Mouse (Mus musculus) intestine, embryonic 14.5 days (tissue): ENCODE measurements around the gene Hes7. TPM values are rescaled to one million over a fixed set of nuclear protein-coding genes. Genes with fewer than 3 reads are reported as not detected.

Experiments used
- ATAC-seq: fragments of 200-750 bp; cut with Nextera tagmentation; replicated peaks from 2 replicates; pipeline ENCODE4 v1.8.0; 2017; ENCODE audit warnings: low read depth, moderate number of reproducible peaks, moderate TSS enrichment, moderate library complexity; ENCODE audit not compliant: low FRiP score, low TSS enrichment
- DNase-seq: peaks from one replicate; pipeline ENCODE4 v3.0.0-alpha.2; 2018; ENCODE audit warnings: low spot score
- H3K27ac ChIP-seq: fragments of 300-500 bp; sonication (generic); 2 replicates; pipeline ENCODE4 v1.5.1; 2014; ENCODE audit warnings: low read depth, mild to moderate bottlenecking, control low read depth
- H3K27me3 ChIP-seq: fragments of 300-500 bp; sonication (generic); replicated peaks from 2 replicates; pipeline ENCODE4 v1.6.1; 2014; ENCODE audit warnings: low read length, control low read depth; ENCODE audit not compliant: control insufficient read depth, insufficient read depth
- H3K36me3 ChIP-seq: fragments of 300-500 bp; sonication (generic); 2 replicates; pipeline ENCODE4 v1.6.1; 2014; ENCODE audit warnings: low read length, control low read depth; ENCODE audit not compliant: control insufficient read depth, insufficient read depth
- H3K4me1 ChIP-seq: fragments of 300-500 bp; sonication (generic); replicated peaks from 2 replicates; pipeline ENCODE4 v1.6.1; 2014; ENCODE audit warnings: low read length, control low read depth, mixed read lengths; ENCODE audit not compliant: control insufficient read depth, insufficient read depth
- H3K4me2 ChIP-seq: fragments of 300-500 bp; sonication (generic); 2 replicates; pipeline ENCODE4 v1.6.1; 2014; ENCODE audit warnings: low read length
- H3K4me3 ChIP-seq: fragments of 300-500 bp; sonication (generic); 2 replicates; pipeline ENCODE4 v1.5.1; 2014; ENCODE audit warnings: low read depth, low read length, control low read depth, mixed read lengths
- H3K9ac ChIP-seq: fragments of 300-500 bp; sonication (generic); 2 replicates; pipeline ENCODE4 v1.6.1; 2014; ENCODE audit warnings: mild to moderate bottlenecking, low read length
- H3K9me3 ChIP-seq: fragments of 300-500 bp; sonication (generic); 2 replicates; pipeline ENCODE4 v1.6.1; 2016; ENCODE audit warnings: low read length, control low read depth; ENCODE audit not compliant: control insufficient read depth
- WGBS: fragments of 180-500 bp; shearing (Covaris S2); extraction: QIAGEN DNeasy Blood & Tissue Kit; methylation state at CpG from one replicate; pipeline ENCODE4 v1.1.7; 2014; 5-methylcytosine and 5-hydroxymethylcytosine counted together
- polyA plus RNA-seq: library from polyadenylated mRNA; unstranded; fragments of >200 nt; fragmentation: Nextera tagmentation; extraction: Ambion mirVana; gene quantifications from 2 replicates; pipeline ENCODE4 v1.2.1, GENCODE M21; 2014

The Hes7 gene
- polyA plus RNA-seq, 1 experiment from 2014 or later: 0.28 TPM

- ATAC-seq: peak; percentile 13; the same call in 1 of the 2 replicates
These were observed 2.2 kb upstream of the Hes7 start for GRCm38 (mm10) chr11:69117737-69118695.

GRCm38 (mm10) chr11:69118765-69119164 is 1.4 kb upstream of the Hes7 start:
- Histone ChIP-seq H3K27ac (peak overlapping the region; percentile 75; the same call in 1 of the 2 replicates), H3K4me3 (peak overlapping the region; percentile 82), H3K27me3 (0 out of 2 replicates have a peak, but pooled peaks cover 7% of the 10 kb centered on the region), H3K4me2 (peak overlapping the region; percentile 94), H3K4me1 (peaks cover 26% of the 10 kb centered on the region), H3K9me3 (no peaks in the 10 kb centered on the region), H3K9ac (no peak overlapping the region), H3K36me3 (no peaks in the 10 kb centered on the region)
- no peak; the same call in 1 of the 2 replicates for ATAC-seq
- peak; percentile 100 for DNase-seq
- WGBS: under 1% methylated on average over 15 of the region's 15 CpGs

More at GRCm38 (mm10) chr11:69117737-69118695, 2.2 kb upstream of the Hes7 start:
- H3K9ac ChIP-seq: peak overlapping the region; percentile 65
- no peaks in the 10 kb centered on the region for H3K9me3 ChIP-seq
- H3K4me3 ChIP-seq: peak overlapping the region; percentile 82
- peaks cover 26% of the 10 kb centered on the region for H3K4me1 ChIP-seq
- under 1% methylated on average over 45 of the region's 45 CpGs for WGBS
- DNase-seq: peak; percentile 90
- no peaks in the 10 kb centered on the region for H3K36me3 ChIP-seq
- H3K4me2 ChIP-seq: peak overlapping the region; percentile 94
- H3K27me3 ChIP-seq: 0 out of 2 replicates have a peak, but pooled peaks cover 7% of the 10 kb centered on the region
- H3K27ac ChIP-seq: peak overlapping the region; percentile 75

DNA sequence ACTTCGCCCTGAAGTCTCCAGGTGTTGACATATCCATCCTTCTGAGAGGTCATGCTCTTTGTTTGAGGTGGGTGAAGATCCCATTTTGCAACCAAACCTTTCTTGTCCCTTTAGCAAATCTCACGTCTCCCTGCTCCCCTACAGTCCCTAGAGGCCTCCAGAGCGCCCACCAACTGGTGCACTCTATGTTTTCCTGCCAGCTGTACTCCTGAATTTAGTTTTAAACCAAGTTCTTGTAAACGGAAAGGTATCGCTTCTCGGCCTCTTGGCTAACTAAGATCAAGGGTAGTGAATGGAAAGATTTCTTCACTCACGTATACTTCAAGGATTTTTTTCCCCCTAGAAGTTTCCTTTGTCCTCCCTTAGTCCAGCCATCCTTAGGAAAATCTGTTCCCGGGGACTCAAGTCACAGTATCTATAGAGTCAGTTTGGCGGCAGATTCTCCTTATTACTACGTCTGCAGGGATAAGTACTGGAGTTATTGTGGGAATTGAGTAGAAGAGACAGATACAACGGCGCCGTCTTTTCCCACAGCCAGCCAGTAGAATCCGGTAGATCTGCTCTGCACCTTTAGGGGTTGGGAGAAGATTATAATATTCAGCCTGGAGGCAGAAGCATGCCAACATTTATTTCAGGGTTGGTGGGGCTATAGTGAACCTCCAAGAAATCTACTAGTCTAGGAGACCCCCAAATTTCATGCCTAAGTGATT is 603 bp upstream of the Hes7 start:
- DNase-seq (no peak), ATAC-seq (no peak)
- Histone ChIP-seq H3K27ac (no peak overlapping the region), H3K36me3 (no peaks in the 10 kb centered on the region), H3K27me3 (0 out of 2 replicates have a peak, but pooled peaks cover 4% of the 10 kb centered on the region), H3K9me3 (no peaks in the 10 kb centered on the region), H3K4me1 (peaks cover 26% of the 10 kb centered on the region), H3K9ac (no peak overlapping the region), H3K4me3 (peak overlapping the region; percentile 82), H3K4me2 (peak overlapping the region; percentile 94)
- WGBS: 40% methylated on average over 14 of the region's 14 CpGs

DNA sequence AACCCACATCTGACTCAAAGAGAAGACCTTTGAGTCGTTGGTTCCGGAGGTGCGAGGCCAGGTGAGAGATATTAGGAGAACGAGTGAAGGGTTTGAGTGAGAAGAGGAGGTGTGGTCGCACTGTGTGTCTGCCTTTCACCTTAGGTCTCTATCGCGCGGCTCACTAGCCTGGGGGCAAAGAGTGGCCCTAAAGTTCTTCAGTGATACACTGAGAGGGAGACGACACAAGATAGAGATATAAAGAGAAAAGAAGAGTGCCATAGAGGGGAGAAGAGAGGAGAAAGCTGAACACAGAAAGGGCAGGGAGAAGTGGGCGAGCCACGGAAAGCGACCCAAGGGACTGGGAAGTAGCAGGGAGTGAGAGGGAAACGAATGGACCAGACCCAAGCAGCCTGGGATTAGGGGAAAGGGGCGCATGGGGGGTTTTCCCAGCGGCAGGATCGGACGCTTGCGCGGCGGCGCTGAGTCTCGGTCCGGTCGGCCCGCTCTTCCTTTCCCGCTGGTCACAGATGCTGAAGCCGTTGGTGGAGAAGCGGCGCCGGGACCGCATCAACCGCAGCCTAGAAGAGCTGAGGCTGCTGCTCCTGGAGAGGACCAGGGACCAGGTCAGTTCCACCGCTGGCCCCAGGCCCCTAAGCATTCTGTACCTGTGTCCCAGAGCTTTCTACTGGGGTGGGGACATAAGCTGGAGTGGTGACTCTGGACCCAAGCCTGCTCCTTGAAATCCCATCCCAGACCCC is 967 bp downstream of the Hes7 start:
- no peaks in the 10 kb centered on the region for H3K36me3 ChIP-seq
- peak; percentile 75 for DNase-seq
- no peak for ATAC-seq
- H3K9me3 ChIP-seq: no peaks in the 10 kb centered on the region
- 0 out of 2 replicates have a peak, but pooled peaks cover 4% of the 10 kb centered on the region for H3K27me3 ChIP-seq
- peak overlapping the region; percentile 82 for H3K4me3 ChIP-seq
- H3K4me2 ChIP-seq: peak overlapping the region; percentile 94
- WGBS: 2% methylated on average over 28 of the region's 33 CpGs
- no peak overlapping the region for H3K27ac ChIP-seq
- H3K4me1 ChIP-seq: peaks cover 30% of the 10 kb centered on the region
- H3K9ac ChIP-seq: peak overlapping the region; percentile 60

GRCm38 (mm10) chr11:69121741-69122335 is 1.6 kb downstream of the Hes7 start:
- no peaks in the 10 kb centered on the region for H3K36me3 ChIP-seq
- peak overlapping the region; percentile 60 for H3K9ac ChIP-seq
- H3K4me3 ChIP-seq: peak overlapping the region; percentile 82
- under 1% methylated on average over 26 of the region's 32 CpGs for WGBS
- no peaks in the 10 kb centered on the region for H3K9me3 ChIP-seq
- peaks cover 33% of the 10 kb centered on the region for H3K4me1 ChIP-seq
- H3K27me3 ChIP-seq: 0 out of 2 replicates have a peak, but pooled peaks cover 4% of the 10 kb centered on the region
- peak overlapping the region; percentile 76 for H3K27ac ChIP-seq
- peak; percentile 75 for DNase-seq
- no peak for ATAC-seq
- peak overlapping the region; percentile 94 for H3K4me2 ChIP-seq

DNA sequence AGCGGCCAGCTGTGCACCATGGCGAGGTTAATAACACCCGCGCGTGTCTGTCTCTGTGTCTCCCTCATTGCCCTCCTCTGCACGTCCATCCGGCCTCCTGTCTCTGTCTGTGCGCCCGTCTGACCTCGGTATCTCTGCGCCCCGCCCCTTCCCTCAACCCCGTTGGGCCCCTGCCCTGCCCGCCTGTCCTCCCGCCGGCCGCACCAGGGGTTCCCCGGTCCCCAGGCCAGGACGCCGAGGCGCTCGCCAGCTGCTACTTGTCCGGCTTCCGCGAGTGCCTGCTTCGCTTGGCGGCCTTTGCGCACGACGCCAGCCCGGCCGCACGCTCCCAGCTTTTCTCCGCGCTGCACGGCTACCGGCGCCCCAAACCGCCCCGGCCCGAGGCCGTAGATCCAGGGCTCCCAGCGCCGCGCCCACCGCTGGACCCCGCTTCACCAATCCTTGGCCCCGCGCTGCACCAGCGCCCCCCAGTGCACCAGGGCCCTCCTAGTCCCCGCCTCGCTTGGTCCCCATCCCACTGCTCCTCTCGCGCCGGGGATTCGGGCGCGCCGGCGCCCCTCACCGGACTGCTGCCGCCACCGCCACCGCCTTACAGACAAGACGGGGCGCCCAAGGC is 2.2 kb downstream of the Hes7 start, which contains the start of gene 9130213A22Rik:
9130213A22Rik (minus strand) TSS at position 254 of the 616 bp plus-strand sequence.
- Histone ChIP-seq H3K4me2 (peak within 1 kb of the TSS; percentile 94), H3K4me1 (peaks cover 30% of the 10 kb centered on the region), H3K9ac (peak within 1 kb of the TSS; percentile 60), H3K9me3 (no peaks in the 10 kb centered on the region), H3K27ac (peak within 1 kb of the TSS; percentile 76), H3K27me3 (0 out of 2 replicates have a peak, but pooled peaks cover 4% of the 10 kb centered on the region), H3K36me3 (no peaks in the 10 kb centered on the region), H3K4me3 (peak within 1 kb of the TSS; percentile 82)
- WGBS: under 1% methylated on average over 59 of the region's 66 CpGs
- DNase-seq (peak; percentile 94), ATAC-seq (peak; percentile 40)

- H3K36me3 ChIP-seq: no peaks in the 10 kb centered on the region
- DNase-seq (peak; percentile 99), ATAC-seq (peak; percentile 10)
- peaks cover 30% of the 10 kb centered on the region for H3K4me1 ChIP-seq
- WGBS: under 1% methylated on average over 29 of the region's 29 CpGs
- 0 out of 2 replicates have a peak, but pooled peaks cover 4% of the 10 kb centered on the region for H3K27me3 ChIP-seq
- H3K4me2 ChIP-seq: peak overlapping the region; percentile 94
- no peaks in the 10 kb centered on the region for H3K9me3 ChIP-seq
- H3K9ac ChIP-seq: peak overlapping the region; percentile 60
- peak overlapping the region; percentile 82 for H3K4me3 ChIP-seq
- peak overlapping the region; percentile 76 for H3K27ac ChIP-seq
These were observed 3.0 kb downstream of the Hes7 start for GRCm38 (mm10) chr11:69123056-69123692.
